Mouse (Mus musculus) v-Abl transformed pro-B cells (cell line): ENCODE measurements around the gene Cog3.

Source experiments
- in situ Hi-C, 2 experiments: fragments of 400-800 bp; cut with MboI; formaldehyde crosslinking; loops; one replicate each; pipeline ENCODE4 v1.15.1; 2025; ENCODE audit not compliant: unreplicated experiment in 2 of 2

The Cog3 gene

DNA sequence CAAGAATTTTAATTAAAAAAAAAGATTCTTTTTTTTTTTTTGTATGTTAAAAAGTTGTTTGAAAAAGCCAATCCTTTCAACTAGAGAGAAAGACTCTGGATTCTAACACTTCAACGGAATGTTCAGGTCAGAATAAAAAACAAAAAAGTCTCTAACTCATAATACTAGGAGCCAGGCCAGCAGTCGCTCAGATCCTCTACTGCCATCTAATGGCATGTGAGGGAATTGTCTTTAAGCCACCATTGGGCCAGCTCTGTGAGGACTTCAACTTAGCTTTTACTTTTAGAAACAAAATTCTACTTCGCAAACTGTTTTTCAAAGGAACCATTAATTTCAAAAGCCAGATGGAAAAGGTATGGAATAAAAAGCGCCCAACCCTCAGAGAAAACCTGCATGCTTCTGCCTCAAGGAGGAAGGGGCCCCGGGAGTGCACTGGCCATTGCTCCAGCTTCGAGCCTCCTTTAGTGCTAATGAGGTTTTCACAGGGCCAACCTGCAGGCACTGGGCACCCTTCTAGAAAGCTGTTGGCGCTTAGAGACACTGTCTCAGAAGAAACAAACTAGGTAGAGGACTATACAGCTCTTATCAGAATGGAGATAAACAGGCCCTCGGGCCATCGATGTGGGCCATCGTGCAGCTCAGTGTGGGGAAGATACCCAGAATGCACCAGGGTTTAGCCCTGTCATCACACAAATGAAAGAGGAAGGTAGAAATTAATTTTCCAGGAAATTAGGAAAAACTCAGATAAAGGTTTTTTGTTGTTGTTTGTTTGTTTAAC lies 6.9 kb upstream of the Cog3 start:
- in situ Hi-C loops = loop anchor here in 1 of 2 experiments (5.0 kb wide), 1 partner anchor 694 kb away; no protein-coding TSS in a partner anchor

DNA sequence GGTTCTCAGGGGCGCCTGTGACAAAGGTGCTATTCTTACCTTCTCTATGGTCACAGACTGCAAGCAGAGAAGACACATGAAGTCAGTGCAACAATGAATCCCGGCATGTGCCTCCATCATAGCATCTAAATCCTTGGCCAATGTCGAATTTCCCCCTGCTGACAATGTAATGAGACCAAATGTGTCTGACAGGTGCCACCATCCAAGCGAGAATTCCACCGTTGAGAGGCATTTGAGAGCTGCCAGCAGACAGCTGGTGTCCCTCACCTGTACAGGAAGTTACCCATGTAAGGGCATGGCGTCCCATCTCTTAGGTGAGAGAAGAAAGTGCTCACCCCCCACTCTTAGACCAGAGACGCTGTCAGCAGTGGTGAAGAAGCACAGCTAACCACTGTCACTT lies 4.1 kb upstream of the Cog3 start:
- in situ Hi-C loops = loop anchor here in 1 of 2 experiments (10.0 kb wide), 1 partner anchor 1004 kb away; no protein-coding TSS in a partner anchor

DNA sequence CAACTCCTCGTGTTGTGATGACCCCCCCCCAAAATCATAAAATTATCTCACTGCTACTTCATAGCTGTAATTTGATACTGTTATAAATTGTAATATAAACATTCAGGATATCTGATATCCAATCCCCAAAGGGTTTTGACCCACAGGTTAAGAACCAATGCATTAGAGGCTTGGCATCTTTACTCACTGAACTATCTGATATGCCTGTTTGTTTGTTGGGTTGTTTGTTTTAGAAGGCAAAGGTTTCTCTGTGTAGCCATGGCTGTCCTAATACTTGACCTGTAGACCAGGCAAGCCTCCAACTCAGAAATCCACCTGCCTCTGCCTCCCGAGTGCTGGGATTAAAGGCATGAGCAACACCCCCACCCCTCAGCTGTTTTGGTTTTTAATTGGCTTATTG lies 3.5 kb upstream of the Cog3 start:
- in situ Hi-C loops = loop anchor here in 1 of 2 experiments (10.0 kb wide), 1 partner anchor 1003 kb away; no protein-coding TSS in a partner anchor

DNA sequence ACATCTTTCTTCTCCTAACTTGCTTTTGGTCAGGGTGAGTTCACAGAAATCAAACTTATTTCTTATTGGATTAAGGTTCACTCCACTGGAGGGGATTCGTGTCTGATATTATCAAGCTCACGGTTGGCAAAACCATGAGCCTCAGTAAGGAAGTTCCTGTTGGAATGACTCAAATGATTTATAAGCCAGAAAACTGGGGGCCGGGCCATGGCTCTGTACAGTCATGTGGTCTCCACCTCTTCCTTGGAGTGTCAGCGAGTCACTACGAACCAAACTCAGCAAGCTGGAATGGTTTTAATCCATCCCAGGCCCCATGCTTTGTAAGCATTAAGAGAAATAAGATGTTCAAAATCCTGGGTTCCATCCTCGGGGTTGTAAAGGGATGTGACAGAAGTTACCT lies 2.7 kb upstream of the Cog3 start:
- in situ Hi-C loops = loop anchor here in 1 of 2 experiments (10.0 kb wide), 1 partner anchor 1002 kb away; no protein-coding TSS in a partner anchor

DNA sequence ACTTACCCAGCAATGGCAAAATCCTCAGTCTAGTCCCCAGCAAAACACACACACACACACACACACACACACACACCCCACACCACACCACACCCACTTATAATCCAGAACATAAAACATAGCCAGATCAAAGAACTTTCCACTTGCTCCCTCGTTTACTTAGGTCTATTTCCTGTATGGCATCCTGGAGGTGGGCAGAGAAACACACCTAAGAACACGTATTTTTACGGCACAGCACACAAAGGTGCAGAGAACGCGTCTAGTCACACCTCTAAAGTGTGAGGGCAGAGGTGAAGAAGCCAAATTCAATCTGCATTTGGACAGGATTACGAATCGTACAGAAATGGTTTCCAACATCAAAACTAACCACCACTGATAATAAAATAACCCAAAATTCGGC lies 1.1 kb downstream of the Cog3 start:
- in situ Hi-C loops = loop anchor here in 1 of 2 experiments (5.0 to 10.0 kb wide), 2 partner anchors 79 to 998 kb away; no protein-coding TSS in a partner anchor

DNA sequence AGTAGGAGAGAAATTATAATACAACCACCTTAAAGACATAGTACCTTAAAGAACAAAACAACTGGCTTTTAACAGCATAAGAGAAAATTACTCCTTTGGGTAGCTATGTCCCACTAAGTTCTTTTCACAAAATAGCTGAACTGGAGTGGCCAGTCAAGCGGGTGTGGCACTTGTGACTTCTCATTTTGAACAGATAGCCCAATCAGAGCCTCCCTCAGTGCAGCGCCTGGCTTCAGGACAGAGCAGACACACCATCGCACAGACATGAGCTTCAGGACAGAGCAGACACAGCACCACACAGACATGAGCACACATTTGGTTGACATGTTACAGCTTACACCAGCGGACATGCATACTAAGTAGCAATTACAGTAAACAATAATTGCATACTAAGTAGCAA lies 3.3 kb downstream of the Cog3 start:
- in situ Hi-C loops = loop anchor here in 1 of 2 experiments (5.0 to 10.0 kb wide), 2 partner anchors 81 to 996 kb away; no protein-coding TSS in a partner anchor

DNA sequence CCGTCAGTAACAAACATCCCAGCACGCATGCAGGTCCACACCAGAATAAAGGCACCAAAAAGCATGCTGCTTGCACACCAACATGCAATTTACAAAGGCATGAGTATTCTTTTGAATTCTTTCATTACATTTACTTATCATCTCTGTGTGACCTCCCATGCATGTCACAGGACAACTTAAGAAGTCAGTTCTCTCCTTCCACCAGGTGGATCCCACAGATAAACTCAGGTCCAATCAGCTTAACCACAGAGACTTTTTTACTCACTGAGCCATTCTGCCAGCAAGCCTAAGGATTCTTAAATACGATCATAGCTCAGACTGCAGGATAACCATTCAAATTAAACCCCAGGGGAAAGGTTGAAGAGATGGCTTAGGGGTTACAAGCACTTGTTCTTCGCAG lies 5.2 kb downstream of the Cog3 start:
- in situ Hi-C loops = loop anchor here (10.0 to 25.0 kb wide), 2 partner anchors 424 to 1012 kb away; partner anchors contain the start of gene Esd (in 1 of the 2)

DNA sequence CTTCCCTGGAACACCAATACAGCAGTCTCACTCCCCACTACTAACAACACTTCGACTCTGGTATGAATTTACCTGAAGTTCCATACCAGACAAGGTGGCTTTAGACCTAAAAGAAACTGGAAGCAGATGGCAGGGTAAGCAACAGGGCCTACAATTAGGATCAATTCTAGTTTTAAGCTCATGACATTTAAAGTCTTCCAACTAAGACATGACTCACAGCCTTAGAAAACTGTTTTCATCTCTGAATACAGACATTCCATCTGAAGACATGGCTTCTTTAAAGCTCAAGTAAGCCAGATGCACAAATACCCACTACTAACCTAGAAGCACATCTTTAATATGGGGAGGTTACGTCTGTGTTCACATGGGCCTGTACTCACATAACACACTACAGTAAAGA lies 6.4 kb downstream of the Cog3 start:
- in situ Hi-C loops = loop anchor here (10.0 to 25.0 kb wide), 2 partner anchors 423 to 1011 kb away; partner anchors contain the start of gene Esd (in 1 of the 2)

DNA sequence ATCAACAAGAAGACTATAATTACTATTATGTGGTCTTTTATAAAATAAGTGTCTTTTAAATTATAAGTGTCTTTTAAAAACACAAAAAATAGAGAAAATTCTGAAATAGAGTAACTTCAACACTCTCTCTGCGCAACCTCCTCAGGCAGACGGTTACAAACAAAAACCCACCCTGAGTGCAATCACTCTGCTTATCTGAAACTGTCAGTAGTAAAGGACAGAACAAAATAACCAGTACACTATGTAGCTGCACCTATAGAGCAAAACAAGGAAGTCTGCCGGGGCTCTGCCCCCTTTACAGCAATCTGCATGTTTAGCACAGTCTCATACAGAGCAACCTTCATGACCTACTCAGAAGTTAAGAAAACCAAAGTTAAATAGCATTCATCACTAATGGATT lies 12.4 kb downstream of the Cog3 start:
- in situ Hi-C loops = loop anchor here (10.0 to 25.0 kb wide), 2 partner anchors 417 to 1005 kb away; partner anchors contain the start of gene Esd (in 1 of the 2)

DNA sequence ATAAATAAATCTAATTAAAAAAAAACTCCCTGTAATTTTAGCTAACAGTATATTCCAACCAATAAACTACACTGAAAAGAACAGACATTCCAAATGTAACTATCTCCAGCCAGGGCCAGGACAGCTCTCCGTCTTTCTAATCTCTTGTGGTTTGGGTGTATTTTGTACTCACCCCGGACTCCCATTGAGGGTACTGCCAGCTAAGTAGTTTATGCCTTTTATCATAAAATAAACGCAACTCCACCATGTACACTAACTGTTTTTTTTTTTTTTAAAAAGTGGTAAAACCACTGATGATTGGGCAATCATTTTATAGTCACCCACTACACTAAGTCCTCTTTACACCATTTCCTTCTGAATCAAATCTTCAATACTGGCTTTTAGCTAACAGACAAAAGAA lies 18.7 kb downstream of the Cog3 start:
- in situ Hi-C loops = loop anchor here in 1 of 2 experiments (25.0 kb wide), 1 partner anchor 998 kb away; the partner anchor contains the start of gene Esd

DNA sequence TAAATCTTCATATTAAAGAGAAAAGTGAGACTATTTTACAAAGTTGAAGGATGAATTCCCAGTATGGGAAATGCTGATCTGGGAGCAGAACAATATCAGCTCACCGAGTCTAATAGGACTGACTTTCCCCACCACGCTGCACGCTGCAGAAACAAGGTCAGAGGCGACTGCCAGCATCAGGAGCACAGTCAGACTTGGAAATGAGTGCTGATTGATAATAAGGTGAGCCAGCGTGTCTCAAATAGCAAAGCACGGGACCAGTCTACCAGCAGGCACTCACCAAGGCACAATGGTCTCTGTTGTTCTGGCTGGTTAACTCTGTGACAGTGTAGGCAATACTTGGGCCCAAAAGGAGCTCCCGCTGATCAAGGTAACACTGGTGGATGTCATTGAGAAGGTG lies 21.7 kb downstream of the Cog3 start:
- in situ Hi-C loops = loop anchor here in 1 of 2 experiments (25.0 kb wide), 1 partner anchor 995 kb away; the partner anchor contains the start of gene Esd

DNA sequence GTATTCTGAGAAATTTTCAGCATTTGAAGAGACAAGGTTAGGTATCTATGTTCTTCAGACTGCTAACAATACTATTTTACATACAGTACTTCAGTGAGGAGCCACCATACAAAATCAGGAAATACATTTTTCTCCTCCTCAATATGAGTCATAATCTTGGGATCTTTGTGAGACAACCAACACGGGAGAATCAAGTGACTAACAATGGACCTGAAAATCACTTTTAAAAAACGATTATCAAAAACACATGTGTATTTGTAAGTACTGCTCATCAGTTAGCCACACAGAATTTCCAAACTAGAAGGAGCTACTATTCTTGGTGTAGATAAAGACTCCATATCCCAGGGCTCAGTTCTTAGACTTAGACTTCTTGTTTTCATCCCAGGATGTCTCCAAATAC lies 23.0 kb downstream of the Cog3 start:
- in situ Hi-C loops = loop anchor here in 1 of 2 experiments (25.0 kb wide), 1 partner anchor 994 kb away; the partner anchor contains the start of gene Esd

DNA sequence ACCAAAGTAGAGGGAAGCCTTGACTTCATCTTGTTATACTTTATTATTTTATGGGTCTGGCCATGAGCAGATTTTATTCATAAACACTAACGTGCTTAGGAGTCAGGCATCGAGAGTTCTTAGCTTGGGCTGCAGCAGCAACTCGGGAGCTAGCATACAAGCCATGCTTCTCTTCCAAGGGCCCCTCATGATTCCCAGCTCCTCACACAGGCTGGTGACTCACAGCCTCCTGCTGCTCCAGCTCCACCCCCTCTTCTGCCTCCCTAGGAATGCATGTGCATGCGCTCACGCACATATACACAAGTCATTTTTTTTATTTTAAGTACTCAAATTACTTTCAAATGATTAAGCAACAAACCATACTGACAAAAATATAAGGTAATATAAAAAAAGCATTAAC lies 26.2 kb downstream of the Cog3 start:
- in situ Hi-C loops = loop anchor here (10.0 to 25.0 kb wide), 2 partner anchors 513 to 991 kb away; partner anchors contain the start of gene Esd (in 1 of the 2)

DNA sequence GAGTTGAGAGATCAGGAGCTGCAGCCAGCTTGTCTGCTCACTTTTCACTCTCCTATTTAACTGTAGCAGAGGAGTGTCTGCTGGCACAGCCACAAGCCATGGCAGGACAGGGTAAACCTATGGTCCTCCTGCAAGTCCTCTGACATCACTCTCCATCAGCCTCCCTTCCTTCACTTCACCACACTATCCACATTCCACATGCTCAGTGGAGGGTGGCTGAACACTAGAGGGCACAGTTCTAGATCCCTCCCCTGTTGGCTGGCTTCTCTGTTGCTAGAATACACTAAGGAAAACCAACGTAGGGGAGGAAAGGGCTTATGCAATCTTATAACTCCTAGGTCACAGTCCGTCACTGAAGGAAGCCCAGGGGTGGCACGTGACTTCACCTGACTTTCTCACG lies 27.3 kb downstream of the Cog3 start:
- in situ Hi-C loops = loop anchor here (10.0 to 25.0 kb wide), 2 partner anchors 512 to 990 kb away; partner anchors contain the start of gene Esd (in 1 of the 2)

DNA sequence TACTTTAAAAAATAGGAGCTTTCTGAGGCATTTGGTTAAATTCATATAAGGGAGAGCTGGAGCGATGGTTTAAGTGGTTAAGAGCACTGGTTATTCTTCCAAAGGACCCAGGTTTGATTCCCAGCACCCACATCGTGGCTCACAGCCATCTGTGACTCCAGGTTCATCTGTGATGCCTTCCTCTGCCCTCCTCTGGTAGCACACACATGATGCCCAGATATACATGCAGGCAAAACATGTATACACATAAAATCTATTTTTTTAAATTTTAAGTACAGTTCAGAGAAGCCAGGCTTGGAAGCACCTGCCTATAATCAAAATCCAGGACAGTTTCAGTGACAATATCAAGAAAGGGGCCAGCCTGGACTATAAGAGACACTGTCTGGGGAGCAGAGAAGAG lies 31.5 kb downstream of the Cog3 start:
- in situ Hi-C loops = loop anchor here (5.0 to 25.0 kb wide), 3 partner anchors 508 to 661 kb away; no protein-coding TSS in a partner anchor

DNA sequence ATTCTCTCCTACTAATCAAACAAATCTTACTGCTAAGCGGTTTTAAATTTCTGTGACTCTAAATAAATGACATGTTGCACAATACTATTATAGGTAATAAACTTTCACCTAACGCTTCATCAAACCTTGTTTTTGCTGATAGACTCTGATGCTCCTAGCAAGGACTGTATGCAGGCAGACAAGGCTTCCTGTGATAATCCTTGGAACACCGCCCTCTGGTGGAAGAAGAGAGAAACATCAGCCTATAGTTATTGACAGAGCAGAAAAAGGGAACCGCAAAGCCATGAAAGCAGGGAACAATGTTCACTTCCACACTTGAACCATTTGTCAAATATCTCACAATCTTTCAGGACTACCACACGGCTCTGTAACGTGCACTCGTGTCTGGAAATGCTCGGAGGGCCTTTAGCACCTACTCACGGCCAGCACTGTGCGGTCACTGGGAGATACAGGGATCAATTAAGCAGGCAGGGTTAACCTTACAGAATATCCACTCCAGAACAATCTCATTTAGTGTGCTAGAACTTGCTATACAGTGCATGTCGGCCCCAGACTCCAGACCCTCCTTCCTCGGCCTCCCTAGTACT lies 32.2 kb downstream of the Cog3 start:
- in situ Hi-C loops = loop anchor here (5.0 to 25.0 kb wide), 3 partner anchors 507 to 660 kb away; no protein-coding TSS in a partner anchor

DNA sequence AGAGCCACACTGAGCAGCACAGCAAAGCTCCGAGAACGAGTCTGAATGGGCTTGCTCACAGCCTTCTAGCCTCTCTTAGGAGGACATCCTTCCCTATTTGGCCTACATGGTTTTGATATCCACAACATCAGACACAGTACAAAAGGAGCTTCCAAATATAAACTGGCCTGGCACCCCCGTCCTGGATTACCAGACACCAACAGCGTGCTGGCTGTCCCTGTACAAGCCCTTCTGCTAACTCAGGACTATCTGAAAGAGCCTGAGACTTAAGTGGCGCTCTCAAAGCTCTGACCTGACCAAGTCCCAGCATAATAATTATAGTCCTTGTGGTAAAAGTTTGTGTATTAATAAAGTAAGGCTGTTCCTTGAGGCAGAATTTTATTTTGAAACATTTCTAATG lies 34.2 kb downstream of the Cog3 start:
- in situ Hi-C loops = loop anchor here (5.0 to 25.0 kb wide), 3 partner anchors 505 to 658 kb away; no protein-coding TSS in a partner anchor

DNA sequence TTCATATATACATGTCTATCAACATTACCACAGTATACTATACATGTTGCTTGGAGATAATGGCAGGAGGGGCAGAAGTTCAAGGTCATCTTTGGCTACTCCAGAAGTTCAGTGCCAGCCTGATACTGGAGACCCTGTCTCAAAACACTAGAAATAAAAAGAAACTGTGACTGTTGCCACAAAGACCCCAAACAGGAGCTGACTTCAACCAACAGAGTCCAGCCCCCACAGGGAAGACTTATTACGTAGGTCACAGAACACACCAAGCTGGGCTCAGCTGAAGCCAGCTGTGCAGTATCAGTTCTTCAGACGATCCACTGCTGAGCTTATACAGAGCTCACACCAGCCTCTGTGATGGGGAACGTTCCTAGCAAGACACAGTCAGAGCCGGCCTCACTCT lies 37.9 kb downstream of the Cog3 start:
- in situ Hi-C loops = loop anchor here (5.0 to 25.0 kb wide), 2 partner anchors 504 to 659 kb away; no protein-coding TSS in a partner anchor

DNA sequence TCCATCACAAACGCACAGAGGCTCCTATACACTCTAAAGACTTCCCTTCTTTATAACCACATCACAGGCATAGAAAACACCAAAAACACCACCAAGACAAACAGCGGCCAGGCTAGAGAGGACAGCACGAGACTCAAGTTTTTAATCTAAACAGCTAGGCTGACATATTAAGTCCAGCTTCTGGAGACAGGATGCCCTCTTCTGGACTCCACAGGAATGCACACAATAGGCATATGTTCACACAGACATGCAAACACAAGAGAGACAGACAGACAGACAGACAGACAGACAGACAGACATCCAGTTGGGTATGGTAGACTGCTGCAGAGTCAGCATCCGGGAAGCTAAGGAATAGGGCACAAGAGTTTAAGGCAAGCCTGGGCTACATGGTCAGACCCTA lies 40.7 kb downstream of the Cog3 start:
- in situ Hi-C loops = loop anchor here in 1 of 2 experiments (25.0 kb wide), 1 partner anchor 501 kb away; no protein-coding TSS in a partner anchor

DNA sequence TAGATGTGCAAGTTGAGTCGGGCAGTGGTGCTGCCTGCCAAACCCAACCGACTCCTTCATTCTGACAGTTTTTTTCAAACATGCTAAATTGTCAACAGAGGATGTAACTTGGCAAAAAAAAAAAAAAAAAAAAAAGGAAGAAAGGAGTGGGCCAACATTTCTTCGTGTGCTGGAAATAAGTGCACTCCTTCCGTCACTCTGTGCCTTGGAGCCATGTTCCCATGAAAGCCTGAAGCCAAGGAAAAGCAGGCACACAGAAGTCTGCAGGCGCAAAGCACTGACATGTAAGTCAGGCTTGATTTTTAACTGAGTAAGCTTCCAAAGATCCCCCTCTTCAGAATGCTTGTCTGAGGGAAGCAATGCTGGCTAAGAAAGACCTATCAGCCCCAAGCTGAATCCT lies 41.6 kb downstream of the Cog3 start:
- in situ Hi-C loops = loop anchor here in 1 of 2 experiments (25.0 kb wide), 1 partner anchor 500 kb away; no protein-coding TSS in a partner anchor
